Mouse (Mus musculus) limb, embryonic 11.5 days (tissue): Measurements from ENCODE around the gene 9430038I01Rik. TPM values are rescaled to one million over a fixed set of nuclear protein-coding genes. Genes with fewer than 3 reads are reported as not detected.

Experiments
- ATAC-seq: fragments of 200-750 bp; cut with Nextera tagmentation; 2 replicates; pipeline ENCODE4 v1.8.0; 2017; ENCODE audit warnings: low read depth; ENCODE audit not compliant: insufficient number of reproducible peaks, low FRiP score, low TSS enrichment
- DNase-seq: peaks from one replicate; pipeline ENCODE4 v3.0.0-alpha.2; 2015; ENCODE audit warnings: low spot score
- H3K27ac ChIP-seq: fragments of 300-500 bp; sonication (generic); replicated peaks from 2 replicates; pipeline ENCODE4 v1.5.1; 2014; ENCODE audit warnings: low read depth, mild to moderate bottlenecking, low read length
- H3K27me3 ChIP-seq: fragments of 300-500 bp; sonication (generic); 2 replicates; pipeline ENCODE4 v1.6.1; 2014; ENCODE audit warnings: mild to moderate bottlenecking, low read length, mixed read lengths; ENCODE audit not compliant: control insufficient read depth, insufficient read depth
- H3K36me3 ChIP-seq: fragments of 300-500 bp; sonication (generic); 2 replicates; pipeline ENCODE4 v1.6.1; 2014; ENCODE audit warnings: mild to moderate bottlenecking, low read length, moderate library complexity, mixed read lengths; ENCODE audit not compliant: control insufficient read depth, insufficient read depth
- H3K4me1 ChIP-seq: fragments of 300-500 bp; sonication (generic); 2 replicates; pipeline ENCODE4 v1.6.1; 2014; ENCODE audit warnings: low read length, mixed read lengths; ENCODE audit not compliant: control insufficient read depth, insufficient read depth
- H3K4me2 ChIP-seq: fragments of 300-500 bp; sonication (generic); 2 replicates; pipeline ENCODE4 v1.6.1; 2014; ENCODE audit warnings: low read depth, mild to moderate bottlenecking, moderate library complexity; ENCODE audit not compliant: severe bottlenecking
- H3K4me3 ChIP-seq: fragments of 300-500 bp; sonication (generic); 2 replicates; pipeline ENCODE4 v1.5.1; 2014; ENCODE audit warnings: low read depth, low read length
- H3K9ac ChIP-seq: fragments of 300-500 bp; sonication (generic); 2 replicates; pipeline ENCODE4 v1.6.1; 2014; ENCODE audit warnings: mild to moderate bottlenecking, low read length
- H3K9me3 ChIP-seq: fragments of 300-500 bp; sonication (generic); 2 replicates; pipeline ENCODE4 v1.6.1; 2016; ENCODE audit warnings: low read length; ENCODE audit not compliant: control insufficient read depth
- WGBS: fragments of 180-500 bp; shearing (Covaris S2); extraction: QIAGEN DNeasy Blood & Tissue Kit; methylation state at CpG from one replicate; pipeline ENCODE4 v1.1.7; 2014; 5-methylcytosine and 5-hydroxymethylcytosine counted together
- polyA plus RNA-seq: library from polyadenylated mRNA; unstranded; fragments of >200 nt; fragmentation: Nextera tagmentation; extraction: Ambion mirVana; gene quantifications from 2 replicates; pipeline ENCODE4 v1.2.1, GENCODE M21; 2014

9430038I01Rik gene
- polyA plus RNA-seq, 1 experiment from 2014 or later, result 26.2 TPM

GRCm38 (mm10) chr7:137397361-137397910, 13.1 kb downstream of the 9430038I01Rik start:
- no peak overlapping the region for H3K27ac ChIP-seq
- no peak overlapping the region for H3K4me2 ChIP-seq
- no peaks in the 10 kb centered on the region for H3K4me1 ChIP-seq
- no peak for ATAC-seq
- no peaks in the 10 kb centered on the region for H3K36me3 ChIP-seq
- WGBS, result 96% methylated on average over 8 of the region's 8 CpGs
- H3K4me3 ChIP-seq, result no peak overlapping the region
- H3K9me3 ChIP-seq, result no peaks in the 10 kb centered on the region
- DNase-seq, result no peak
- no peak overlapping the region for H3K9ac ChIP-seq
- no peaks in the 10 kb centered on the region for H3K27me3 ChIP-seq

- H3K9me3 ChIP-seq, result no peaks in the 10 kb centered on the region
- H3K4me1 ChIP-seq, result no peaks in the 10 kb centered on the region
- ATAC-seq, result no peak
- WGBS, result 90% methylated on average over 4 of the region's 4 CpGs
- no peak overlapping the region for H3K4me3 ChIP-seq
- H3K36me3 ChIP-seq, result no peaks in the 10 kb centered on the region
- no peak for DNase-seq
- H3K9ac ChIP-seq, result no peak overlapping the region
- H3K27ac ChIP-seq, result no peak overlapping the region
- no peak overlapping the region for H3K4me2 ChIP-seq
- H3K27me3 ChIP-seq, result no peaks in the 10 kb centered on the region
Measured at GRCm38 (mm10) chr7:137395421-137395820, 15.1 kb downstream of the 9430038I01Rik start.

GRCm38 (mm10) chr7:137387863-137388262, 22.7 kb downstream of the 9430038I01Rik start:
- Histone ChIP-seq H3K27me3 (no peaks in the 10 kb centered on the region), H3K27ac (no peak overlapping the region), H3K9ac (no peak overlapping the region), H3K36me3 (no peaks in the 10 kb centered on the region), H3K4me2 (no peak overlapping the region), H3K4me1 (no peaks in the 10 kb centered on the region), H3K4me3 (no peak overlapping the region), H3K9me3 (no peaks in the 10 kb centered on the region)
- 76% methylated on average over 5 of the region's 5 CpGs for WGBS
- ATAC-seq (no peak), DNase-seq (no peak)

- no peak overlapping the region for H3K9ac ChIP-seq
- WGBS, result 94% methylated on average over 7 of the region's 7 CpGs
- no peaks in the 10 kb centered on the region for H3K27me3 ChIP-seq
- H3K4me3 ChIP-seq, result no peak overlapping the region
- no peak overlapping the region for H3K4me2 ChIP-seq
- no peak for DNase-seq
- H3K4me1 ChIP-seq, result no peaks in the 10 kb centered on the region
- H3K9me3 ChIP-seq, result no peaks in the 10 kb centered on the region
- no peak overlapping the region for H3K27ac ChIP-seq
- H3K36me3 ChIP-seq, result no peaks in the 10 kb centered on the region
- ATAC-seq, result no peak
Measured at GRCm38 (mm10) chr7:137374996-137375395, 35.6 kb downstream of the 9430038I01Rik start.

GRCm38 (mm10) chr7:137371770-137372169, 38.8 kb downstream of the 9430038I01Rik start:
- no peak overlapping the region for H3K4me2 ChIP-seq
- no peaks in the 10 kb centered on the region for H3K27me3 ChIP-seq
- H3K9ac ChIP-seq, result no peak overlapping the region
- H3K36me3 ChIP-seq, result no peaks in the 10 kb centered on the region
- no peaks in the 10 kb centered on the region for H3K9me3 ChIP-seq
- no peak overlapping the region for H3K27ac ChIP-seq
- no peaks in the 10 kb centered on the region for H3K4me1 ChIP-seq
- DNase-seq (no peak), ATAC-seq (no peak)
- WGBS, result 70% methylated on average over 4 of the region's 4 CpGs
- H3K4me3 ChIP-seq, result no peak overlapping the region

- no peak for DNase-seq
- no peak overlapping the region for H3K27ac ChIP-seq
- H3K9ac ChIP-seq, result no peak overlapping the region
- H3K4me2 ChIP-seq, result no peak overlapping the region
- no peaks in the 10 kb centered on the region for H3K4me1 ChIP-seq
- H3K36me3 ChIP-seq, result no peaks in the 10 kb centered on the region
- H3K27me3 ChIP-seq, result no peaks in the 10 kb centered on the region
- H3K9me3 ChIP-seq, result no peaks in the 10 kb centered on the region
- WGBS, result 83% methylated on average over 2 of the region's 2 CpGs
- H3K4me3 ChIP-seq, result no peak overlapping the region
- no peak for ATAC-seq
Measured at GRCm38 (mm10) chr7:137370175-137370574, 40.4 kb downstream of the 9430038I01Rik start.

- Histone ChIP-seq H3K4me2 (no peak overlapping the region), H3K36me3 (no peaks in the 10 kb centered on the region), H3K9me3 (no peaks in the 10 kb centered on the region), H3K9ac (no peak overlapping the region), H3K4me1 (no peaks in the 10 kb centered on the region), H3K4me3 (no peak overlapping the region), H3K27ac (no peak overlapping the region), H3K27me3 (no peaks in the 10 kb centered on the region)
- ATAC-seq (no peak), DNase-seq (no peak)
- 74% methylated on average over 4 of the region's 4 CpGs for WGBS
Measured at GRCm38 (mm10) chr7:137366736-137367135, 43.8 kb downstream of the 9430038I01Rik start.

GRCm38 (mm10) chr7:137365056-137365455, 45.5 kb downstream of the 9430038I01Rik start:
- no peaks in the 10 kb centered on the region for H3K27me3 ChIP-seq
- H3K4me3 ChIP-seq, result no peak overlapping the region
- no peaks in the 10 kb centered on the region for H3K36me3 ChIP-seq
- DNase-seq (no peak), ATAC-seq (no peak)
- H3K4me2 ChIP-seq, result no peak overlapping the region
- no peaks in the 10 kb centered on the region for H3K9me3 ChIP-seq
- 92% methylated on average over 8 of the region's 8 CpGs for WGBS
- no peaks in the 10 kb centered on the region for H3K4me1 ChIP-seq
- no peak overlapping the region for H3K27ac ChIP-seq
- no peak overlapping the region for H3K9ac ChIP-seq

GRCm38 (mm10) chr7:137364571-137364970, 46.0 kb downstream of the 9430038I01Rik start:
- Histone ChIP-seq H3K27me3 (no peaks in the 10 kb centered on the region), H3K4me3 (no peak overlapping the region), H3K27ac (no peak overlapping the region), H3K4me2 (no peak overlapping the region), H3K9ac (no peak overlapping the region), H3K36me3 (no peaks in the 10 kb centered on the region), H3K4me1 (no peaks in the 10 kb centered on the region), H3K9me3 (no peaks in the 10 kb centered on the region)
- 85% methylated on average over 7 of the region's 7 CpGs for WGBS
- ATAC-seq (no peak), DNase-seq (no peak)
